Mouse (Mus musculus) telencephalon, adult 2 months (tissue): ENCODE measurements around the gene AW209491.

ENCODE experiments used
- DNase-seq: peaks from one replicate; pipeline ENCODE4 v3.0.0-alpha.2; 2011; ENCODE audit warnings: low read depth, low spot score

Gene AW209491

GRCm38 (mm10) chr13:14629726-14630641, at the start of gene AW209491:
Gene AW209491 (plus strand): TSS chr13:14630154.
- DNase-seq, result peak; percentile 95

- peak; percentile 32 for DNase-seq
Observed at GRCm38 (mm10) chr13:14580392-14580791, 49.6 kb upstream of the AW209491 start.

DNA sequence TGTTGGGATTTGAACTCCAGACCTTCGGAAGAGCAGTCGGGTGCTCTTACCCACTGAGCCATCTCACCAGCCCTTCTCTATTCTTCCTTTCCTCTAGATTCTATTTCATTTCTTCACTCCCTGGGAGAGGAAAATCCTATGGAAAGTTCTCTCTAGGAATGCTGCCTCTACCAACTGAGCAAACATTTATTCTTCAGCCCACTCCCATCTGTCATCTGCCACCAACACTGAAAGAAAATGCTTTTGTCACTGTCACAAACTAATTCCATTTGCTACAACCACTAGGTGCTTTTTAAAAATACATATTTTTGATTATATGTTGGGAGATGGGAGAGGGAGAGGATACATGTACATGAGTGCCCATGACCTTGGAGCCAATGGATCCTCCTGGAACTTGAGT, 27.2 kb upstream of the AW209491 start:
- DNase-seq, result no peak

DNA sequence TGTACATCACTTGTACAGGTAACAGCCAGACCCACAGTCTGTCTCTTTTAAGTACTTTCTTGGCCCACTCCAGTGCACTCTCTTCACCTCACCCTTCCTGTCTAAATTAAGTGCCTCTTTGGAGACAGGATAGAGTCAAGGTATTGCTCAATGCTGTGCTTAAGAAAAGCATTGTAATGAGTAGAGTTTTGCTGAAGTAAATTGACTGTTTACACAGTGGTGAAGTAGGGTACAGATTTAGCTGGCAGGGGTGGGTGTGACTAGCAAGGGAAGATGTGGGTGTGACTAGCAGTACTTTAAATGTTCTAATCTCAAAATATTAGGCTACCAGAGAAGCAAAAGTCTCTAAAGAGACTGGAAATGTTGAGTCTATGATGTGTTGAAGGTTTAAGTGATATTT, 22.3 kb upstream of the AW209491 start:
- no peak for DNase-seq

GRCm38 (mm10) chr13:14612463-14612862, 17.5 kb upstream of the AW209491 start:
- DNase-seq, result no peak

DNA sequence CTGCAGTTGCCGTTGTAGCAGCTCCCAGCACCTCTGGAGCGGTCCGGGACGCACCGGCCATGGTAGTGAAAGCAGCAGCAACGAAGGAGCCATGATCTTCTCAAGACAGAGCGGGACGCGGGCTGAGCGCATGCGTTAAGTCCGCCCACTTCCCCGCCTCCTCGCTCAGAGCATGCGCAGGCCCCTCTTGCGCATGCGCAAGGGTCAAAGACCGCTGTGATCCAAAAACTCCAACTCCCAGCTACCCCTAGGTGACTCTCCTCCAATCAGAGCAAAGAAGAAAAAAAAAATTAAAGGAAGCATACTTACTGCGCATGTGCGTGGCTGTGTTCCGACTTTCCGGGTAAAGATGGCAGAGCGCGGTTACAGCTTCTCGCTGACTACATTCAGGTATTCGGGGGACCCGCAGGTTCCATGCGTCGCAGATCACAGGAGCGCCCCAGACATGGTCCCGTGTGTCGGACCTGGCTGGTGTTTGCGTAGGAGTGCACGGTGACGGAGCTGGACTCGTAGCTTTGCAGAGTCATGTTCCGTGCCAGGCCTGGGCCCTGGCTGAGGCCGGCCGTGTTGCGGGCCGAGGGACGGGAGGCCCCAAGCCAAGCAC, 16.9 kb upstream of the AW209491 start, which contains the start of the genes Mrpl32 and Psma2:
TSS of gene Mrpl32 (minus strand) at position 240 of the 604 bp plus-strand sequence.
TSS of gene Psma2 (plus strand) at position 315 of the 604 bp plus-strand sequence.
- DNase-seq, result peak; percentile 98

GRCm38 (mm10) chr13:14613553-14613952, 16.4 kb upstream of the AW209491 start:
- DNase-seq, result no peak

GRCm38 (mm10) chr13:14618724-14619123, 11.2 kb upstream of the AW209491 start:
- no peak for DNase-seq

- DNase-seq, result no peak
Observed at GRCm38 (mm10) chr13:14639998-14640397, 10.0 kb downstream of the AW209491 start.

DNA sequence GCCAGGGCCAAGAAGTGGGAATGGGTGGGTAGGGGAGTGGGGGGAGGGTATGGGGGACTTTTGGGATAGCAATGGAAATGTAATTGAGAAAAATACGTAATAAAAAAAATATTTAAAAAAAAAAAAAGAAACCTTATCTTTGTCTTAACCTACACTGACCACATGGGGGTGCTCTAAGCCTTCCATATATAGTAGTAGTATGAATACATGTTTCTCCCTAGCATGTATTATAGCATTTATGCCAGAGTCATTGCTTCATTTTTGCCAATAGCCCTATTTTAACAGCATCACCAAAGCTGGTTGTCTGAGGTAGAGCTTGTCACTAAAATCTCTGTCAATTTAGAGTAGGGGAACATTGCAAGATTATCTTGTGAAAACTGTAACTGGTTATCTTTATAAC, 19.3 kb downstream of the AW209491 start:
- DNase-seq, result peak; percentile 27

GRCm38 (mm10) chr13:14667107-14667506, 37.2 kb downstream of the AW209491 start:
- no peak for DNase-seq

- peak; percentile 35 for DNase-seq
Observed at GRCm38 (mm10) chr13:14670342-14670741, 40.4 kb downstream of the AW209491 start.
